Mouse (Mus musculus) thymus, postnatal 0 days (tissue): Measurements from ENCODE around the gene Adgrd1. TPM values are rescaled to one million over a fixed set of nuclear protein-coding genes. Genes with fewer than 3 reads are reported as not detected.

Experiments used
- DNase-seq: peaks from one replicate; pipeline ENCODE4 v3.0.0-alpha.2; 2015; ENCODE audit warnings: low spot score
- polyA plus RNA-seq: library from polyadenylated mRNA; unstranded; fragments of >200 nt; fragmentation: Nextera tagmentation; extraction: Ambion mirVana; gene quantifications from 2 replicates; pipeline ENCODE4 v1.2.1, GENCODE M21; 2015

Gene Adgrd1
- polyA plus RNA-seq: 0.68 and 0.72 TPM in 2 replicates

DNA sequence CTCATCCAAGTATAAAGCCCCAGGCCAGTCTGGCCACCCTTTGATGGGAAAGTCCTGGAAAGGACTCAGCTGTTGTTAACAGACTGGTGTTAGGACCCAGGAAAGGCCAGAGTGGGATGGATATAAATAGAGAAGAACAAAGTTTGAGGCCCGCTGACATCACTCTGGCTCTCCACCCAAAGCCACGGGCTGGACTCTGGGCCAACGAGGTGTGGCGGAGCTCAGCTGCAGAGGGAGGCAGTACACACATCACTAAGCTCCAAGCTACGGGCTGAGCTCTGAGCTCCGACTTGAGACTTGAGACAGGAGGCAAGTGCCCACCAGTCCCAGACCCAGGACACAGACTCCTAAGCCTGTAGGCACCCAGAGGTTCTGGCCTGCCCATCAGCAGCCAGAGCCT is at the start of gene Adgrd1:
TSS of gene Adgrd1 (plus strand) at position 240 of the 400 bp plus-strand sequence.
- DNase-seq: no peak

DNA sequence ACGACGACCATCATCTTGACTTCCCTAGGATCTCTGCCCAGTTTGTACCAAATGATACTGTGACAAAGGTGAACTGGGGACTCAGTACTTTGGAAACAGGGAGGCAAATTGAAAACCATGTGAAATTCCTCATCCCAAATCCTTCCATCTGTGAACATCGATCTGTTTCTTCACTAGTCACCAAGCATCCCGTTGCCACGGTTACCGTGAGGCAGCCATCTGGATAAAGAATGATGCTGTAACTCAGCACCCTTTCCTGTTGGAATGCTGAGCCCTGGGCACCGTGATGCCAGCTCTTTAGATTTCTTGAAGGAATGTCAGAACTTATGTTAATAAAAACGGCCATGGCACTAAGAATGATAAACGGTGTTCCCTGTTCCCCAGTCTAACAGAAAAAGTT is 47.2 kb upstream of the Adgrd1 start:
- DNase-seq: no peak

DNA sequence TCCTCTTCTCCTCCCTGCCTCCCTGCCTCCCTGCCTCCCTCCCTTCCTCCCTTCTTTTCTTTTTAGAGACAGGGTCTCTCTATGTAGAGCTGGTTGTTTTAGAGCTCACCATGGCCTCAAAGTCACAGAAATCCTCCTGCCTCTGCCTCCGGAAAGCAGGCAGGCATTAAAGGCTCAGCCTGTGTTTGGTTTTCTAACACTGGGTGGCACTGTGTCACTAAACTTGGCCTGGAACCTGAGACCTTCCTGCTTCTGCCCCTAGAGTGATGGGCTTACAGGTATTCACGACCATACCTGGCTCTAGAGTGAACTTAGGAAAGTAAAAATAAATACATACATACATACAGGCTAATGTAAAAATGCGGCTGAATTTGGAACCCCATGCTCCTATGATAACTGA is 44.6 kb upstream of the Adgrd1 start:
- no peak for DNase-seq

DNA sequence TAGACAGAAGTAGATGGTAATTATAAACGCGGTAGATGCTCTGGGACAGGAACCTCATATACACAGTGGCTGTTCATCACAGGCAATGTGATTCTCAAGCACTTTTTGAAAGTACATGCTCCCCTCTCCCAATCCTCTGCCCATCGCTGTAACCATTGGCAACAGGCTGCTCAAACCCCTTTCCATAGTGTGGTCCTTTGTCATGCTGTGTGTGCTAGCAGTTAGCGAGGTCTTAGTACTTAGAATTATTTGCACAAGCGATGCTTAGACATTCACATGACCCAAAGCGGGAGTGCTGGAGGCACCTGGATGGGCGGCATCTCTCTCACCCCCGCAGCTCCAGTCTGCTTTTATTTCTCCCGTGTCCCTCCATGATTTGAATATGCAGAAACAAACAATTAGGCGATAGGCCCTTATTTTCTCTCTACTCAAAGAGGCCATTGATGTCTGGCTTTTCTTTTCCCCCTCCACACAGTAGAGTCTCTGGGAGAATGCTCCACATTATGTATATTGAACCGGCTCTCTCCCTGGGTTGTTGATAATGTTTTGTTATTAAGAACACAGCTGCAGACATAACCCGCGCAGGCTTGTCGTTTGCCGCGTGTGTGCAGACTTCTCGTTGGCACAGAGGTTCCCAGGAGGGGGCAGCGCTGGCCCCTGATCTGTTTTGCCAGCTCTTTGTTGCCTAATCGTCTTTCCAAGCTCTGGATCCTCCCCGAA is 43.8 kb upstream of the Adgrd1 start:
- DNase-seq: no peak

DNA sequence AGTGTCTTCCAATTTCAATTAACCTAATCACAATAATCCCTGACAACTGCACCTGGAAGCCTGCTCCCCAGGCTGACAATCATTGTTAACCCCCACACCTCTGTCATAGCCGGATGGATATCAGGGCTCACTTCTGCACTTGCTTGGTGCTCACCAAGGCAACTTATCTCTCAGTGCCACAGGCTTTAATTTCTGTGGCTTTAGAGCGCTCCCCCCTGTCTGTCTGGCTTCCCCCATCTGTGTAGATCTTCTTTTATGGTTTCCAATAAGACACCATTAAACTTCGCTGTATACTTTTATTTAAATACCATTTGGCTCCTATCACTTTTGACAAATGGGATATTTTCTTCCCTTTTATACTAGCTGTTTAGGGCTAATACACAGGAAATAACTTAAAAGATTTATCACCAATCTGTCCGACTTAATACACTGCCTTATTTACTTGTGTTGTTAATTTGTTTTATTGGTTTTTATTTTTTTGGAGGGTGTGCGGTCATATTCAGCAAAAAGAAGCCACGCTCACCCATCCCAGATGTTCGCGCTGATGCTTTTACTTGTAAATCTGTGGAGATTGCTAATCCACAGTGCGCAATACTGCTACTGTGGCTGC is 41.8 kb upstream of the Adgrd1 start:
- no peak for DNase-seq

DNA sequence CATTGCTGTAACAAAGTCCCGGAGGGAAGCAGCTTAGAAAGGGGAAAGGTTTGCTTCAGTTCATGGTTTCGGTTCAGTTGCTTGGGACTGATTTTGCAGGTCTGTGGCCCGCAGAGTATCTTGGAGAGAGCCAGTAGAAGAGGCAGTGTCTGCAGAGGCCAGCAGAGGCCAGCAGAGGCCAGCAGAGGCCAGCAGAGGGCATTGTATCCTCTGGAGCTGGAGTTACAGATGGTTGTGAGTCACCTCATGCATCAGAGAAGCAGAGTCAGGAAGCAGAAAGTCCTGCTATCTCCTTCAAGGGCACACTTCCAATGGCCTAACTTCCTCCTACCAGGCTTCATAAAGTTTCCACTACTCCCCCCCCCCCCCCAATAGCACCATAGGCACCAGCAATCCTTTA is 37.4 kb upstream of the Adgrd1 start:
- no peak for DNase-seq

DNA sequence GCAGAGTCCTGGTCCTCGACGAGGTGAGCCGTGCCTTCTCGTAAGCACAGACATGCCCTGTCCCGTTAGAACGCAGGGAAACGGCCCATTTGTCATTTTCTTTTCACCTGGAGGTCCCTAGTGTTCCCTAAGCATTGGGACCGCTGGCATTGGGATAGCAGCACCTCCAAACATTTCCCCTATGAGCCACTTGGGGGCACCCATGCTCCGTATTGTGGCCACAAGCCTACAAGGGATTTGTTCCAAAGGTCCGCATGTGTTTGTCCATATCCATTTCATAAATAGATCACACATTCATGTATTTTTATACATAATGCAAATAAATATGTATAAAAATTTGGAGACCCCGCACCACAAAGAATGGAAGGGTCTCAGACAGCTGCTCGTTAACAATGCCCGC is 35.0 kb upstream of the Adgrd1 start:
- peak; percentile 9 for DNase-seq

DNA sequence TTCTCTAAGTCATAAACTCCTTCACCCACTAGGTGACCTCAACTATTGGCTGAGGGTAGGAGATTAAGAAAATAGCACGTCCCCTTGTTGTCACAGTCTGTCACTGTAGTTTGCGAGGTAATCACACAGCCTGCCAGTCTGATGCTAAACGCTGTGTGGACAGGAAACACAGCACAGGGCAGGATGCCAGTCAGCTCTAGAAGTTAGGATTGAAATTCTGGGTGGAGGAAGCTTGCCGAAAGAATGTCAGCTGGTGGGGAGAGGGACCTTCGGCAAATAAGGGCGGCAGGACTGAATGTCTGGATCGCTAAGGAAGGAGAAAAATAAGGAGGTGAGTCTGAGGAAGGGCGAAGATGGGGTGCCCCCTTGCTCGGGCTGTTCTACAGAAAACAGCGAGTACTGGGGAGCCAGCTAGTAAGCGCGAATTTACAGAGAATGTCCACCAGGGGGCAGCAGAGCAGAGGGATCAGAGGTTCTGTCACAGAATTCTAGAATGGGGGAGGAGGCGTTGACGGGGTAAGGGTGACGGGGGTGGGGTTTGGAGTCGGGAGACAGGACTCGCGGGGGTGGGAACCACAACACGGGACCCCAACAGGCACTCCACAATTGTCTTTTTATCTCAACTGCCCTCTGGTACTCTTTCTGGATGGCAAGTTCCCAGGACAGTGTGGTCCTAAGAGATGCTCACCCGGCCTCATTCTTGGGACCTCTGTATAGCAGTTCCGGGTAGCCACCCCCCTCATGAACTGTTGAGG is 33.3 kb upstream of the Adgrd1 start:
- peak; percentile 67 for DNase-seq

DNA sequence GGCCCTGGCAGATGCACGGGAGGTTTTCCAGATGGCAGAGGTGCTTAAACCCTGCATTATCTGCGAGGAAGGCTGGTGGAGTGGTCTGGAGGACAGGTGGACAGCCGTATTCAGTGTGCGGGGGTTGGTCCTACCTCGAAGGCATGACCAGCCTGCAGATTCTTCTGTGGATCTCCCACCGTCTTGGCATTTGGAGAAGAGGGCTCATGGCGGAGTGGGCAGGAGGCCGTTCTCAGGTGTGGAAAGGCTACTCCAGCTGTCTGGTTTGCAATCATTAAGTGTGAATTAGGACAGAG is 32.8 kb upstream of the Adgrd1 start:
- no peak for DNase-seq

DNA sequence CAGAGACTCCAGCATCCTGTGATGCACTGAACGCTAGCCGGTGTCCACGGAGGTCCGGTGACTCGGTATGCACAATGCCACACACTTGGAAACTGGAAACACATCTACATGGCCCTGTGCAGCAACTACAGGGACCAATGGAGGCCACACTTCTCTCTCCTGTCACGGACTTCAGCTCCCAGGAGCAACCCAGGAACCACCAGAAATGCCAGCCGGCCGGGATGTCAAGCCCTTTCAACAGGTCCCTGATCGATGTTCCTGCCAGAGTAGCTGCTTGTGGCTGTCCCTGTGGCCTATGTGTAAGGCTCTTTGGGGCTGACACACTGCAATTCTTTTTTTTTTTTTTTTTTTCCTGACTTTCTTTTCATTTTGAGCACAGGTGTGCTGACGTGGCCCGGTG is 32.4 kb upstream of the Adgrd1 start:
- no peak for DNase-seq

DNA sequence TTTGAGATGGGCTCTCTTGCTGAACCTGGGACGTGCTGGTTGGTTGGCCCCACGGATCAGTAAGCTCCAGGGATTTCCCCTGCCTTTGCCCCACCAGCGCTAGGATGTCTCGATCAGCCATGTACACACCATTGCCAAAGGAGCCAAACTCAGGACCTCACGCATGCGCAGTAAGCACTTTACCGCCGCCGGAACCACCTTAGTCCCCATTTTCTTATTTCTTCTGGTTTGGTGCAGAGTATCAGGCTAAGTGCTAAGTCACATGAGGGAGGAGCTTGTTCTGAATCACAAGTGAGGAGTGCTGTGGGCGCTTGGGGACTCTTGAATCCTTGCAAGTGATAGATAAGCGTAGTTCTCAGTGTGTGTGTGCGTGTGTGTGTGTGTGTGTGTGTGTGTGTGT is 31.2 kb upstream of the Adgrd1 start:
- DNase-seq: no peak

DNA sequence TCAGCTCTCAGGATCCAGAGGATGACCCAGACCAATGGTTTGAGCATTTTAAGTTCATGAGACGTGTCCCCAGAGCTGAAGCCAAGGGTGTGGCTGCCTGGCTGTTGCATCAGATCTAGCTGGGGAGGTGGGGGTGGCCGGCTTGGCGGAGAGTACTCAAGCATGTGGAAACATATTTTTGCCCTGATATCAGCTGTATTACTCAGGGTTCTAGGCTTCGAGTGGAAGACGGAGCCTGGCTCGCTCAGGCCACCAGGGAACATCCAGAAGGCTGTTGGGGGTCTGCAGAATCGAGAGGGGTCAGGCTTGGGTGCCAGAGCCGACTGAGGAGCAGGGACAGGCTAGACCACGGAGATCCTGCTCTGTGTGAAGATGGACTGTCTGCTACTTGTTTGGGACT is 30.6 kb upstream of the Adgrd1 start:
- DNase-seq: no peak

DNA sequence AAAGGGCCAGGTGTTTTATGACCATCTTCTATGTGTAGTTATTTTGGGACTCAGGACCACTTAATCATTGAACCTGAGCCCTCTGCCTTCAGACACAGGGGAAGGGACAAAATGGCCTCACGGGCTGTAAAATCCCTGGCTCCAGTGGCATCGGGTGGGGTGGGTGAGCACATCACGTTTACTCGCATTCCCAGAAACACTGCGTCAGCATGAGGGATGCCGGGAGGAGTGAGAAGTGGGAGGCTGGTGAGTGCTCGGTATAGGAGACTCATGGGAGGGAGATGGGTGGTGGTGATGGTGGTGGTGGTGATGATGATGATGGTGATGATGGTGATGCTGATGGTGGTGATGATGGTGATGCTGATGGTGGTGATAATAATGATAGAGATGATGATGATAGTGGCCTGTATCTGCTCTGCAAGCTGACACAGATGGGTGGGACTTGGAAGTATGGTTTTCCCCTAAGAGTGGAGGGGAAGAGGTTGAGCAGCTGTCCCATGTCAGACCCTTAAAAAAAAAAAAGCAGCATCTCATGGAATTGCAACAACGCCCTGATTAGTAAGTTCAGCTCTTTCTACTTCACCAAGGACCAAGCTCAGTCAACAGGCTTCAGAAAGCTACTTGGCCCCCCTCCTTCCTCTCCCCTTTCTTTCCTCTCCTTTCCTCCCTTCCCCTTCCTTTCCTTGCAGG is 29.9 kb upstream of the Adgrd1 start:
- DNase-seq: no peak

DNA sequence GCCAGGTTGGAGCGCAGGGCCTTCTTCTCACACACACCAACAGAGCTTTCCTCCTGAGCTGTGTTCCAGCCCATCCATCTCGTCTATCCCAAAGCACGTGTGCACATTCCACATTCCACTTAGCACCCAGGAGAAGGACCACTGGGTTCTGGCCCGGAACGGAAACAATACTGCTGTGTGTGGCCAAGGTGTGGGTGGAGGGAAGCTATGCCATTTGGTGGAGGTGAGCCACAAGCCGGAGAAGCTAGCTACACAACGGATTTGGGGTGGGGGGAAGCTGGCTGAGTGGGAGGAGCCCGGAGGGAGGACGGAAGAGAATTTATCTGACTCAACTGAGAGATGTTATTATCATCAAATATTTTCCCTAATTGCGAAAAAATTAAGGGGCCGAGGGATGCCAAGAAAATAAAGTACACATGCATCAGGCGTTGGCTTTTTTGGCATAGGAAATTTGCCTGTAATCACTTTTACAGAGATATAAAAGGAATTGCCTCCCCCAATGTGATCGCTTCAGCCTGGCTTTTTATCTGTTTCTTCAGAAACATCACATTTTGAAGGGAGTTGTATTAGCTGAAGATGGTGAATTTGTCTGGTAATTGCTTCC is 29.2 kb upstream of the Adgrd1 start:
- no peak for DNase-seq

DNA sequence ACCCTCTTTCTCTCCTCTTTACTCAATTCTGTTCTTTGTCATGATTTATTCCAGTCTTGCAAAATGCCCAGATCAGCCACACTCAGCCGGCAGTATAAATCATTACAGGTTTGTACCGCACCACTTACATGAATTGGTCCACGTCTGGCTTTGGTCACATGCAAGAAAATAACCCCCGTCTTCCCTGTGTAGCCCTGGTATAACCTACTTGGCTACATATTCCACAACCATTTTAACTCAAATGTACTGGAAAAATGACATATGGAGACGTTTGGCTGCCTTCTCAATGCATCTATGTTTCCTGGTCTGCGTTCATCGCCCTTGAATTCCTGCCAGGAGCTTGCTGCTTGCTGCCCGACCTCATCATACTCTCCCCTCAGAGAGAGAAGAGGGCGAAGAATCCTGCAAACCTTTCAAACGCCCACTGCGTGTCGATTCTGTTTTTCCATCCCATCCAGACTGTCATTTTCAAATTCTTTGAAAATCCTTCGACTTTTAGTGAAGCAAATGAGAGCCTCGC is 24.7 kb upstream of the Adgrd1 start:
- no peak for DNase-seq

DNA sequence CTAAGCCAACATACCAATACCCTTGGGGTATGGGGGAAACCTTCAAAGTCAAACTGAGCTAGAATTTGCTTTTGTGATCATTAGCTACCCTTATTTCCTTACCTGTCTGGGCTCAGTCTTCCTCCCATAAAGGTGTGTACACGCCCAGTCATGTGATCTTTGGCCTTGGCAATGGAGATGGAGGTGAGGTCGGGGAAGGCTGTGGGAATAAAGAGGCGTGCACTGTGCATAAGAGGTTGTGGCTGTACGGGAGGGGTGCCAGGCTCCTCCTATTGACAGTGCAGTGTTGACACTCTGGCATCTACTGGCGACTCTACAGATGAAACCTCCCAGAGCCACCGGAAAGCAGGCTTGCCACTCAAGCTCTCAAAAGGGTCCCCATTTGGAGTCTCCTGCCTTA is 23.1 kb upstream of the Adgrd1 start:
- no peak for DNase-seq

DNA sequence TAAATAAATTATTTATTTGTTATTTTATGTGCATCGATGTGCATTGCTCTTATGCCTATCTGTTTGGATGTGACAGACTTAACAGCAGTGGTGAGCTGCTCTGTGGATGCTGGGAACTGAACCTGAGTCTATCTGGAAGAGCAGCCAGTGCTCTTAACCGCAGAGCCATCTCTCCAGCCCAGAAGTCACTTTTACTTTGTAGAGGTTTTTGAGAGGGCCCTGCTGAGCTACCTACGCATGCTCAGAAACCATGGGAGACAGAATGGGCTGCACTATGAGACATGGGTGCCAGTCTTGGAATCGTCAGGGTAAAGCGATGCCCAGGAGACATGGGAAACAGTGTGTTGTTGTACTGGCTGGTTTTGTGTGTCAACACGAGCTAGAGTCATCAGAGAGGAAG is 20.5 kb upstream of the Adgrd1 start:
- no peak for DNase-seq

DNA sequence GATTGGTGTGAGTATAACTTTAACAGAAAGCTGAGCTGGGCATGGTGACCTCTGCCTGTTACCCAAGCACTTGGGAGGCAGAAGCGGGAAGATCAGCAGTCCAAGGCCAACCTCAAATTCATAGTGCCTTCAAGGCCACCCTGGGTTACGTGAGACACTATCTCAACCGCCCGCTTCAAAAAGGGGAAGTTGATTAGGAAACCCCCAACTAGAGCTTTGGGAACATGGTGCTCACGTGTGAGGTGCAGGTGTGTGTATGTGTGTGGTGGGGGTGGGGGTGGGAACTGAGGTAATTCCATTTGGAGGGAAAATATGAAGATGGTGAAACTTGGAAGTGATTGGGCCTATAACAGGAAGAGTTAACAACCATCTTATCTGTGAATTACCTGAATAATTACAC is 19.3 kb upstream of the Adgrd1 start:
- no peak for DNase-seq

DNA sequence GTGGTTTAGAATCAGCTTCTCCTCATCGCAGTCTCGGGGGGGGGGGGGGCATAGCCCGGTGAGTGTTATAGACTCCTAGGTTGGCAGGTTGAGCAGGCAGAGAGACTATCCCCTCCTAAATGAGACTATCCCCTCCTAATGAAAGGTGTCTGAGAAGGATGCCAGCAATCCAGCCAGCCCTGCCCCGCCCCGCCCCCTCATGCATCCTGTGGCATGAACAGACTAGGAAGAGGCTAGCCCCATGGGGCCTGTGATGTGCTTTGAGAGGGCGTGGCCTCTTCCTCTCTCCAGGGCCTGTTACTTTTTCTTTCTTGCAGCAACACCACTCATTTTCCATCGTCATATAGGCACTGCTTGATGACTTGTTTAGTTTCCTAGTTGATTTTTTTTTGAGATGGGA is 15.0 kb upstream of the Adgrd1 start:
- no peak for DNase-seq

DNA sequence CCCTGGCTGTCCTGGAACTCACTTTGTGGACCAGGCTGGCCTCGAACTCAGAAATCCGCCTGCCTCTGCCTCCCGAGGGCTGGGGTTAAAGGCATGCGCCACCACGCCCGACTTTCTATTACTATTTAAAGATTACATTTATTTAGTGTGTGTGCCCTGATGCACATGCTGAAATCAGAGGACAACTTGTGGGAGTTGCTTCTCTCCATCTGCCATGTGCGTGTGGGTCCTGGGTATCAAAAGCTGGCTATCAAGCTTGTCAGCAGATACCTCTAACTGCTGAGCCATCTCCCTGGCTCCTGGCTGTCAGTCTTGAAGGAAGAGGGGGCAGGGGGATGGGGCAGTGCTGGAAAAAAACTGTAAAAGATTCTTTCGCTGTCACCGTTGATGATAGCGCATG is 11.4 kb upstream of the Adgrd1 start:
- no peak for DNase-seq

DNA sequence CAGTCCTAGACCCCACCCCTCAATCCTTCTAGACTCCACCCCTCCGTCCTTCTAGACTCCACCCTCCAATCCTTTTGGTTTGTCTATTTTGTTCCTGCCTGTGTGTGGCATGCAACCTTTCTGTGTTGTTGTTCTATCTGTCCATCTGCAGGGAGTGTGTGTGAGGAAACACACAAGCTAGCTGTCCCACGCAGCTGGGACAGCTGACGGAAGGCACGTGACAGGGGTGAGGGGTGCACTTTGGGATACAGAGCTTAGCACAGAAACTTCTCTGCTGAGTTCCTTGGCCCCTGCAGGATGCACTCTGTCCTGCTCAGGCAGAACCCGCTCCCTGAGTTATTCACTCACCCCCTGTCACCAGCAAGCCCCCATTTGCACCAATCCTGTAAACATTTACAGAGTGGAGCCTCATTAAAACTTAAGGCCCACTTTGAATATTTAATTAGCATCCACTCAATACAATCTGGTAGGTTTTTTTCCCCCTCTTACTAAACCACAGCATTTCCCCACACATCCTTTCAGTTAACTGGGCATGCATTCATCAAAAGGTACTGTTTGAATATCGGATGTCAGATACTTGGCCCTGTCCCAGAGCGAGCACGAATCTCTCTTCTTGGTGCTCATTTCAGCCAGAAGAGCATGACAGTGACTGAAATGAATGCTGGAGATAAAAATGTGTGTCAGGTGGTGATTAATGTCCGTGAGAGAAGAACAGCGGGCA is 4.0 kb upstream of the Adgrd1 start:
- DNase-seq: no peak
